Mouse (Mus musculus) limb, embryonic 10.5 days (tissue): ENCODE measurements at regions not wholly inside any gene's neighbourhood (a gene's known extent, or its start where the extent isn't known, plus 50 kb on each side); places are given as distances from the start of the nearest gene placed in this dataset.

Source experiments
- DNase-seq: peaks from one replicate; pipeline ENCODE4 v3.0.0-alpha.2; 2017; ENCODE audit warnings: low spot score
- H3K27ac ChIP-seq: fragments of 300-500 bp; sonication (generic); 2 replicates; pipeline ENCODE4 v1.5.1; 2016; ENCODE audit warnings: mild to moderate bottlenecking
- H3K27me3 ChIP-seq: fragments of 300-500 bp; sonication (generic); 2 replicates; pipeline ENCODE4 v1.6.1; 2016; ENCODE audit warnings: low read depth, mild to moderate bottlenecking; ENCODE audit not compliant: poor library complexity, severe bottlenecking
- H3K36me3 ChIP-seq: fragments of 300-500 bp; sonication (generic); 2 replicates; pipeline ENCODE4 v1.6.1; 2016; ENCODE audit warnings: mild to moderate bottlenecking, moderate library complexity
- H3K4me1 ChIP-seq: fragments of 300-500 bp; sonication (generic); 2 replicates; pipeline ENCODE4 v1.6.1; 2016
- H3K4me3 ChIP-seq: fragments of 300-500 bp; sonication (generic); 2 replicates; pipeline ENCODE4 v1.5.1; 2016; ENCODE audit warnings: mild to moderate bottlenecking, moderate library complexity
- H3K9me3 ChIP-seq: fragments of 300-500 bp; sonication (generic); replicated peaks from 2 replicates; pipeline ENCODE4 v1.6.1; 2016; ENCODE audit warnings: mild to moderate bottlenecking
- WGBS: fragments of 180-500 bp; shearing (Covaris S2); methylation state at CpG from one replicate; pipeline ENCODE4 v1.1.7; 2016; 5-methylcytosine and 5-hydroxymethylcytosine counted together

DNA sequence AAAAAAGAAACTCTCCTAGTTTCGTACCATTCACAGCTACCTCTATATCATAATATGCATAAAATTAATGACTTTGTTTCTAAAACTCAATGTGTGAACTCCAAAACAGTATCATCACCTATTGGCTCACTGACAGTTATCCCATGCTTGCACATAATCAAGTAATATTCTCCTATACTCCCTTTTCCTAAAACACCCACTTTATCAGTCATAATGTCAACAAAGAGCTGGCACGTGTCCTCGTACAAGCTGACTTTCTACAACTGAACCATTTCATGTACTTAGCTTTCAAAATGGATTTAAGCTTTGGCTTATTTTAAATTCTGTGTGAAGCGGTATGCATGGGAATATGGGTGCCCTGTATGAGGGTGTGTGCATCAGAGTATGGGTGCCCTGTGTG lies 58.0 kb upstream of the Golim4 start:
- Histone ChIP-seq H3K9me3 (no peaks in the 10 kb centered on the region), H3K4me3 (no peak overlapping the region), H3K27me3 (no peaks in the 10 kb centered on the region), H3K4me1 (no peaks in the 10 kb centered on the region), H3K27ac (no peak overlapping the region), H3K36me3 (no peaks in the 10 kb centered on the region)
- no peak for DNase-seq
- 91% methylated on average over 4 of the region's 4 CpGs for WGBS

DNA sequence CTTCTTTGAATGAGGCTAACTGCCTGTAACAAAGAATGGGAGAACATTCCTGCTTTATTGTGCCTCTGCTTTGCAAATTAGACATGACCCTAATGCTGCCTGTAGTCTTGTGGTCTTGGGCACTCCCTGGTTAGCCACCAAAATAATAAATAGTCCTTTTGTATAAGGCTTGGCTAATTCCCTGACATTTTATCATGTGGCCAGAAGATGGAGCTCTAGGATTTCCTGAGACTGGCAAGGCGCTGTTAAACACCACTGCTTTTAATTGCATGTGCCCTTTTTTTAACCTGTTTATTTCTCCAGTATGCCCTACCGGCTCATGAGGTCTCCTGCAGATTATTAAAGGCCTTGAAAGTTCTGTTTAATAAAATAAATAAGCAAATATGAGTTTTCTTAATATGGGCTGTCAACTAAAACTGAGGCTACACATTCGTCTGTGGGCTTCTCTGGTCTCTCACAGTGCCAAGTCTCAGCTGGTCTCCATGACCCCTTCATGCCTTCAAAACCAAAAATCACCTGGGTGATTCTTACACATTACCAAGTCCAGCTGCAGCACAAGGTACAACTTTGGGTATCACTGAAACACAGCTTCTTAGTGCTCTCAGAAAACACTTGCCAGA lies 51.9 kb upstream of the Golim4 start:
- Histone ChIP-seq H3K36me3 (no peaks in the 10 kb centered on the region), H3K4me3 (no peak overlapping the region), H3K27ac (no peak overlapping the region), H3K4me1 (no peaks in the 10 kb centered on the region), H3K9me3 (no peaks in the 10 kb centered on the region), H3K27me3 (no peaks in the 10 kb centered on the region)
- 36% methylated on average over 3 of the region's 3 CpGs for WGBS
- peak; percentile 33 for DNase-seq
